ENCODE assay signal across 8 mouse cellular contexts in genomic region chr10:95394819-95395812, GRCm38 (mm10). TPM values are rescaled to one million over a fixed set of nuclear protein-coding genes. Genes with fewer than 3 reads are reported as not detected.
DNase-seq lines count a peak whose midpoint lies in the region; ATAC-seq lines count a peak whose summit lies in the region.

No protein-coding gene starts in this region.

- no peaks in the 10 kb centered on the region for H3K36me3 ChIP-seq in kidney, embryonic 14.5 days (ENCODE audit: control insufficient read depth, insufficient read depth, low read length)
- no peaks in the 10 kb centered on the region for H3K36me3 ChIP-seq in intestine, embryonic 15.5 days
- H3K36me3 ChIP-seq in macrophage (ENCODE audit: inconsistent target), result no peaks in the 10 kb centered on the region
- H3K36me3 ChIP-seq in forebrain, embryonic 15.5 days, result no peaks in the 10 kb centered on the region
- no peaks in the 10 kb centered on the region for H3K36me3 ChIP-seq in midbrain, embryonic 14.5 days (ENCODE audit: control insufficient read depth, insufficient read depth, low read length)

- peak overlapping the region; percentile 36 for H3K4me2 ChIP-seq in kidney, embryonic 14.5 days (replicated peaks; ENCODE audit: low read depth, low read length)
- peak overlapping the region; percentile 58 for H3K4me2 ChIP-seq in intestine, embryonic 15.5 days (replicated peaks)
- H3K4me2 ChIP-seq in forebrain, embryonic 15.5 days (replicated peaks), result no peak overlapping the region
- H3K4me2 ChIP-seq in midbrain, embryonic 14.5 days (ENCODE audit: low read length), result no peak overlapping the region

- DNase-seq in kidney, postnatal 25 days, result no peak
- no peak for DNase-seq in midbrain, embryonic 14.5 days
- no peak for DNase-seq in ovary, postnatal 10 days (ENCODE audit: low spot score)

- no peaks in the 10 kb centered on the region for H3K79me2 ChIP-seq in macrophage (ENCODE audit: inconsistent target)

- ATAC-seq in kidney, embryonic 14.5 days (ENCODE audit: low FRiP score, low TSS enrichment), result no peak
- no peak for ATAC-seq in intestine, embryonic 15.5 days
- no peak for ATAC-seq in forebrain, embryonic 15.5 days (replicated peaks)
- no peak for ATAC-seq in midbrain, embryonic 14.5 days (ENCODE audit: low FRiP score, low TSS enrichment)

- H3K27me3 ChIP-seq in kidney, embryonic 14.5 days (ENCODE audit: control insufficient read depth, insufficient read depth, low read length), result peaks cover 25% of the 10 kb centered on the region
- H3K27me3 ChIP-seq in intestine, embryonic 15.5 days (replicated peaks), result no peaks in the 10 kb centered on the region
- no peaks in the 10 kb centered on the region for H3K27me3 ChIP-seq in forebrain, embryonic 15.5 days
- H3K27me3 ChIP-seq in midbrain, embryonic 14.5 days (ENCODE audit: control insufficient read depth, insufficient read depth, low read length), result no peaks in the 10 kb centered on the region

- no peaks in the 10 kb centered on the region for H3K4me1 ChIP-seq in kidney, embryonic 14.5 days (ENCODE audit: control insufficient read depth, insufficient read depth, low read length)
- peaks cover 7% of the 10 kb centered on the region for H3K4me1 ChIP-seq in brown adipose tissue, adult 24 weeks (ENCODE audit: control insufficient read depth, insufficient read depth, insufficient read length, low read length)
- H3K4me1 ChIP-seq in intestine, embryonic 15.5 days (replicated peaks), result peaks cover 12% of the 10 kb centered on the region
- H3K4me1 ChIP-seq in forebrain, embryonic 15.5 days, result peaks cover 18% of the 10 kb centered on the region
- H3K4me1 ChIP-seq in midbrain, embryonic 14.5 days (ENCODE audit: control insufficient read depth, insufficient read depth, low read length), result peaks cover 15% of the 10 kb centered on the region; the same call in 1 of the 2 replicates

- H3K27ac ChIP-seq in kidney, embryonic 14.5 days (ENCODE audit: low read depth, low read length), result no peak overlapping the region
- H3K27ac ChIP-seq in brown adipose tissue, adult 24 weeks (replicated peaks; ENCODE audit: low read depth, low read length), result peak overlapping the region; percentile 41; the same call in 1 of the 2 replicates
- H3K27ac ChIP-seq in intestine, embryonic 15.5 days, result no peak overlapping the region
- no peak overlapping the region for H3K27ac ChIP-seq in macrophage
- no peak overlapping the region for H3K27ac ChIP-seq in forebrain, embryonic 15.5 days (replicated peaks)
- H3K27ac ChIP-seq in midbrain, embryonic 14.5 days (replicated peaks; ENCODE audit: low read depth, low read length), result no peak overlapping the region

- peak overlapping the region; percentile 13; the same call in 1 of the 2 replicates for H3K4me3 ChIP-seq in kidney, embryonic 14.5 days (ENCODE audit: low read length)
- H3K4me3 ChIP-seq in brown adipose tissue, adult 24 weeks (ENCODE audit: insufficient read depth, low read depth, low read length), result peak overlapping the region; percentile 58
- H3K4me3 ChIP-seq in intestine, embryonic 15.5 days (replicated peaks), result 0 out of 2 replicates have a peak overlapping the region, but pooled peaks have one; percentile 7
- H3K4me3 ChIP-seq in macrophage (ENCODE audit: inconsistent target), result peak overlapping the region; percentile 26
- no peak overlapping the region for H3K4me3 ChIP-seq in forebrain, embryonic 15.5 days
- H3K4me3 ChIP-seq in midbrain, embryonic 14.5 days (replicated peaks; ENCODE audit: low read depth, low read length), result no peak overlapping the region

- 26% methylated on average over 25 of the region's 25 CpGs for WGBS in kidney, embryonic 14.5 days
- WGBS in intestine, embryonic 15.5 days, result 24% methylated on average over 25 of the region's 25 CpGs
- 7% methylated on average over 25 of the region's 25 CpGs for WGBS in macrophage (ENCODE audit: missing documents)
- WGBS in forebrain, embryonic 15.5 days, result 56% methylated on average over 25 of the region's 25 CpGs
- WGBS in midbrain, embryonic 14.5 days, result 59% methylated on average over 25 of the region's 25 CpGs

- no peak overlapping the region for H3K9ac ChIP-seq in kidney, embryonic 14.5 days (ENCODE audit: low read depth, low read length)
- H3K9ac ChIP-seq in intestine, embryonic 15.5 days, result no peak overlapping the region
- no peak overlapping the region for H3K9ac ChIP-seq in forebrain, embryonic 15.5 days (replicated peaks)
- H3K9ac ChIP-seq in midbrain, embryonic 14.5 days (replicated peaks; ENCODE audit: low read length), result no peak overlapping the region

- no peaks in the 10 kb centered on the region for H3K9me3 ChIP-seq in kidney, embryonic 14.5 days (ENCODE audit: control insufficient read depth, low read length)
- H3K9me3 ChIP-seq in intestine, embryonic 15.5 days, result no peaks in the 10 kb centered on the region
- H3K9me3 ChIP-seq in forebrain, embryonic 15.5 days, result no peaks in the 10 kb centered on the region
- no peaks in the 10 kb centered on the region for H3K9me3 ChIP-seq in midbrain, embryonic 14.5 days (ENCODE audit: control insufficient read depth, low read length)

RNA-seq across cellular contexts. Expression of gene Socs2, which starts 21.9 kb away (rescaled TPM):
- 17.9 and 20.5 TPM in 2 replicates for polyA plus RNA-seq in kidney, embryonic 14.5 days (2014; fragmentation: Nextera tagmentation; extraction: Ambion mirVana)
- 2.5 and 3.4 TPM in 2 replicates for polyA plus RNA-seq in brown adipose tissue, adult 24 weeks (2012; ENCODE audit: insufficient read depth, insufficient read length, missing spikeins)
- 76.9 and 78.3 TPM in 2 replicates for polyA plus RNA-seq in intestine, embryonic 15.5 days (2015; fragmentation: Nextera tagmentation; extraction: Ambion mirVana)
- 1 to 10 TPM in 17 of 26 experiments, under 1 TPM in 7, not detected in 2; 0.26 to 6.4 (median 1.7) TPM for total RNA-seq in macrophage (2018; cell fraction: chromatin; rRNA removed)
- 1 to 10 TPM in 8 of 26 experiments, under 1 TPM in 18; 0.34 to 2.7 (median 0.80) TPM for total RNA-seq in macrophage (2018; cell fraction: cytosol; rRNA removed)
- total RNA-seq in macrophage (2018; cell fraction: nucleus; rRNA removed), result 1 to 10 TPM in 25 of 26 experiments, under 1 TPM in 1; 0.89 to 7.0 (median 2.6) TPM
- polyA plus RNA-seq in macrophage (2018), result 0.91 to 1.5 TPM (median 1.1 TPM) in 3 replicates
- 144 and 153 TPM in 2 replicates for polyA plus RNA-seq in forebrain, embryonic 15.5 days (2015; fragmentation: Nextera tagmentation; extraction: Ambion mirVana)
- polyA plus RNA-seq in midbrain, embryonic 14.5 days (2014; fragmentation: Nextera tagmentation; extraction: Ambion mirVana), result 144 and 150 TPM in 2 replicates

Comparison
In these comparisons a context has a peak if more than half of its experiments do, and no peak if none do; other contexts are left out.
1. H3K4me2 ChIP-seq: peak in kidney, embryonic 14.5 days (single experiment) and intestine, embryonic 15.5 days (single experiment); none in forebrain, embryonic 15.5 days (single experiment) and midbrain, embryonic 14.5 days (single experiment).
2. H3K4me3 ChIP-seq: peak in kidney, embryonic 14.5 days (single experiment), brown adipose tissue, adult 24 weeks (single experiment), intestine, embryonic 15.5 days (single experiment) and macrophage (single experiment); none in forebrain, embryonic 15.5 days (single experiment) and midbrain, embryonic 14.5 days (single experiment).